Mouse (Mus musculus): ENCODE results near the gene Atp1a2. TPM values are rescaled to one million over a fixed set of nuclear protein-coding genes. Genes with fewer than 3 reads are reported as not detected.

The Atp1a2 gene
- polyA plus RNA-seq, 1 experiment: 567 TPM

- TF ChIP-seq CTCF (IDR thresholded peaks at IDR 0.05; ENCODE audit: extremely low read depth, insufficient read depth, low read length): no peak
- no peak for TF ChIP-seq POLR2A (IDR thresholded peaks at IDR 0.05; ENCODE audit: extremely low read depth, insufficient read depth, low read length)
- Histone ChIP-seq H3K27ac (ENCODE audit: insufficient read depth, low read length) (no peak overlapping the region), H3K4me1 (ENCODE audit: control insufficient read depth, insufficient read depth, low read length) (no peaks in the 10 kb centered on the region), H3K4me3 (ENCODE audit: insufficient read depth, low read length) (no peak overlapping the region)
These were observed 56.7 kb downstream of the Atp1a2 start for GRCm38 (mm10) chr1:172240945-172241708.

- TF ChIP-seq POLR2A (IDR thresholded peaks at IDR 0.05; ENCODE audit: extremely low read depth, insufficient read depth, low read length): no peak
- TF ChIP-seq CTCF (IDR thresholded peaks at IDR 0.05; ENCODE audit: extremely low read depth, insufficient read depth, low read length): no peak
- H3K4me3 ChIP-seq (ENCODE audit: insufficient read depth, low read length): no peak overlapping the region
These were observed 68.6 kb downstream of the Atp1a2 start for GRCm38 (mm10) chr1:172229215-172229614.

GRCm38 (mm10) chr1:172228209-172228608 lies 69.7 kb downstream of the Atp1a2 start:
- TF ChIP-seq CTCF (IDR thresholded peaks at IDR 0.05; ENCODE audit: extremely low read depth, insufficient read depth, low read length) (no peak), POLR2A (IDR thresholded peaks at IDR 0.05; ENCODE audit: extremely low read depth, insufficient read depth, low read length) (no peak)
- Histone ChIP-seq H3K4me1 (ENCODE audit: control insufficient read depth, insufficient read depth, low read length) (no peaks in the 10 kb centered on the region), H3K27ac (ENCODE audit: insufficient read depth, low read length) (no peak overlapping the region), H3K4me3 (ENCODE audit: insufficient read depth, low read length) (no peak overlapping the region)

More at GRCm38 (mm10) chr1:172229215-172229614, 68.6 kb downstream of the Atp1a2 start:
- Histone ChIP-seq H3K4me1 (ENCODE audit: control insufficient read depth, insufficient read depth, low read length) (no peaks in the 10 kb centered on the region), H3K27ac (ENCODE audit: insufficient read depth, low read length) (no peak overlapping the region)

Other genes with a start within 250 kb of the Atp1a2 start
- 0.52 and 0.57 TPM in 2 replicates for gene Nhlh1, start 240.5 kb downstream of the Atp1a2 start, polyA plus RNA-seq (2012; rRNA removed)
- 104 and 105 TPM in 2 replicates for gene Copa, start 215.5 kb downstream of the Atp1a2 start, polyA plus RNA-seq (2012; rRNA removed)
- 89.5 and 90.6 TPM in 2 replicates for gene Ncstn, start 215.3 kb downstream of the Atp1a2 start, polyA plus RNA-seq (2012; rRNA removed)
- 85.8 and 87.6 TPM in 2 replicates for gene Pex19, start 171.3 kb downstream of the Atp1a2 start, polyA plus RNA-seq (2012; rRNA removed)
- gene Dcaf8, start 150.0 kb downstream of the Atp1a2 start, polyA plus RNA-seq (2012; rRNA removed): 99.6 and 106 TPM in 2 replicates
- 530 and 543 TPM in 2 replicates for gene Pea15a, start 91.3 kb downstream of the Atp1a2 start, polyA plus RNA-seq (2012; rRNA removed)
- gene Casq1, start 78.2 kb downstream of the Atp1a2 start, polyA plus RNA-seq (2012; rRNA removed): 1.1 and 2.9 TPM in 2 replicates
- not detected in 2 replicates for gene Atp1a4, start 39.6 kb downstream of the Atp1a2 start, polyA plus RNA-seq (2012; rRNA removed)
- gene Igsf8, start 36.4 kb downstream of the Atp1a2 start, polyA plus RNA-seq (2012; rRNA removed): 318 and 326 TPM in 2 replicates
- gene Kcnj9, start 31.3 kb upstream of the Atp1a2 start, polyA plus RNA-seq (2012; rRNA removed): 169 and 180 TPM in 2 replicates
- 96.8 and 102 TPM in 2 replicates for gene Kcnj10, start 43.1 kb upstream of the Atp1a2 start, polyA plus RNA-seq (2012; rRNA removed)
- 6.5 TPM in 2 replicates for gene Pigm, start 78.5 kb upstream of the Atp1a2 start, polyA plus RNA-seq (2012; rRNA removed)
- 1.3 and 1.4 TPM in 2 replicates for gene Slamf9, start 177.3 kb upstream of the Atp1a2 start, polyA plus RNA-seq (2012; rRNA removed)
- gene Igsf9, start 183.7 kb upstream of the Atp1a2 start, polyA plus RNA-seq (2012; rRNA removed): 15.6 and 16.2 TPM in 2 replicates
- 15.8 and 18.0 TPM in 2 replicates for gene Tagln2, start 202.0 kb upstream of the Atp1a2 start, polyA plus RNA-seq (2012; rRNA removed)
- gene Cfap45, start 222.7 kb upstream of the Atp1a2 start, polyA plus RNA-seq (2012; rRNA removed): 3.3 and 3.6 TPM in 2 replicates